Mouse (Mus musculus) kidney, adult 2 months (tissue): ENCODE measurements around the gene Hoxd3.

ENCODE experiments used
- CTCF ChIP-seq: fragments of 200-500 bp; conservative IDR thresholded peaks from 2 replicates; pipeline ENCODE4 v1.5.1; 2011; ENCODE audit warnings: low read depth, mild to moderate bottlenecking, control low read depth, low read length, moderate library complexity, mixed read lengths; ENCODE audit not compliant: insufficient read depth, insufficient read length
- POLR2A ChIP-seq: fragments of 200-500 bp; IDR thresholded peaks from one replicate; pipeline ENCODE4 v1.6.1; 2011; ENCODE audit warnings: low read depth, low read length, control low read depth

- no peak for TF ChIP-seq POLR2A
- no peak for TF ChIP-seq CTCF
Observed at GRCm38 (mm10) chr2:74727640-74728302, 16.0 kb downstream of the Hoxd3 start.
